Mouse (Mus musculus) heart, adult 2 months (tissue): Measurements from ENCODE around the gene Rasgrp2.

Experiments used
- CTCF ChIP-seq: fragments of 200-600 bp; IDR thresholded peaks from 2 replicates; pipeline ENCODE4 v1.8.1; 2022; ENCODE audit warnings: antibody characterized with exemption, mild to moderate bottlenecking, moderate library complexity
- EP300 ChIP-seq: fragments of 200-500 bp; IDR thresholded peaks from 2 replicates; pipeline ENCODE4 v1.6.1; 2011; ENCODE audit warnings: low read depth, low read length, control low read depth; ENCODE audit not compliant: insufficient read depth
- POLR2A ChIP-seq: fragments of 200-500 bp; IDR thresholded peaks from 2 replicates; pipeline ENCODE4 v1.6.1; 2011; ENCODE audit warnings: mild to moderate bottlenecking, low read depth, low read length, control low read depth; ENCODE audit not compliant: insufficient read depth

GRCm38 (mm10) chr19:6427653-6428434, 28.7 kb downstream of the Rasgrp2 start:
- TF ChIP-seq CTCF (no peak), POLR2A (no peak), EP300 (no peak)
